Mouse (Mus musculus): ENCODE measurements at regions not wholly inside any gene's neighbourhood (a gene's known extent, or its start where the extent isn't known, plus 50 kb on each side); places are given as distances from the start of the nearest gene placed in this dataset.

- TF ChIP-seq CTCF (IDR thresholded peaks at IDR 0.05; ENCODE audit: borderline replicate concordance, insufficient read depth, low read depth, low read length) (no peak), POLR2A (IDR thresholded peaks at IDR 0.05; ENCODE audit: borderline replicate concordance, insufficient read depth, low read length) (no peak)
- WGBS, result 83% methylated on average over 2 of the region's 2 CpGs
- no peak overlapping the region for H3K4me3 ChIP-seq (replicated peaks; ENCODE audit: insufficient read depth, low read depth, low read length)
- H3K27ac ChIP-seq (ENCODE audit: insufficient read depth, low read length), result no peak overlapping the region
- DNase-seq, result no peak
- H3K4me1 ChIP-seq (ENCODE audit: control insufficient read depth, insufficient read depth, low read length), result no peaks in the 10 kb centered on the region
- H3K27me3 ChIP-seq (ENCODE audit: control insufficient read depth, insufficient read depth, low read length), result no peaks in the 10 kb centered on the region
Observed at GRCm38 (mm10) chr6:81173018-81173417, 750.5 kb upstream of the Gcfc2 start.

GRCm38 (mm10) chr6:81190218-81190617 is 733.3 kb upstream of the Gcfc2 start:
- 36% methylated on average over 5 of the region's 5 CpGs for WGBS

GRCm38 (mm10) chr6:81210521-81210920 is 712.9 kb upstream of the Gcfc2 start:
- Histone ChIP-seq H3K4me3 (replicated peaks; ENCODE audit: insufficient read depth, low read depth, low read length) (no peak overlapping the region), H3K4me1 (ENCODE audit: control insufficient read depth, insufficient read depth, low read length) (no peaks in the 10 kb centered on the region), H3K27me3 (ENCODE audit: control insufficient read depth, insufficient read depth, low read length) (no peaks in the 10 kb centered on the region), H3K27ac (ENCODE audit: insufficient read depth, low read length) (no peak overlapping the region)
- no peak for DNase-seq
- WGBS, result 29% methylated on average over 1 of the region's 1 CpGs
- TF ChIP-seq CTCF (IDR thresholded peaks at IDR 0.05; ENCODE audit: borderline replicate concordance, insufficient read depth, low read depth, low read length) (no peak), POLR2A (IDR thresholded peaks at IDR 0.05; ENCODE audit: borderline replicate concordance, insufficient read depth, low read length) (no peak)

More at GRCm38 (mm10) chr6:81190218-81190617, 733.3 kb upstream of the Gcfc2 start:
- Histone ChIP-seq H3K27me3 (ENCODE audit: control insufficient read depth, insufficient read depth, low read length) (no peaks in the 10 kb centered on the region), H3K27ac (ENCODE audit: insufficient read depth, low read length) (no peak overlapping the region), H3K4me1 (ENCODE audit: control insufficient read depth, insufficient read depth, low read length) (no peaks in the 10 kb centered on the region), H3K4me3 (replicated peaks; ENCODE audit: insufficient read depth, low read depth, low read length) (no peak overlapping the region)
- no peak for DNase-seq
- no peak for TF ChIP-seq CTCF (IDR thresholded peaks at IDR 0.05; ENCODE audit: borderline replicate concordance, insufficient read depth, low read depth, low read length)
- TF ChIP-seq POLR2A (IDR thresholded peaks at IDR 0.05; ENCODE audit: borderline replicate concordance, insufficient read depth, low read length), result no peak

GRCm38 (mm10) chr6:81230747-81231146 is 692.7 kb upstream of the Gcfc2 start:
- Histone ChIP-seq H3K4me3 (replicated peaks; ENCODE audit: insufficient read depth, low read depth, low read length) (no peak overlapping the region), H3K4me1 (ENCODE audit: control insufficient read depth, insufficient read depth, low read length) (no peaks in the 10 kb centered on the region), H3K27me3 (ENCODE audit: control insufficient read depth, insufficient read depth, low read length) (no peaks in the 10 kb centered on the region), H3K27ac (ENCODE audit: insufficient read depth, low read length) (no peak overlapping the region)
- 18% methylated on average over 3 of the region's 3 CpGs for WGBS
- no peak for TF ChIP-seq POLR2A (IDR thresholded peaks at IDR 0.05; ENCODE audit: borderline replicate concordance, insufficient read depth, low read length)
- TF ChIP-seq CTCF (IDR thresholded peaks at IDR 0.05; ENCODE audit: borderline replicate concordance, insufficient read depth, low read depth, low read length), result no peak
- DNase-seq, result peak in 1 of 2 experiments; percentile 14

- 61% methylated on average over 1 of the region's 1 CpGs for WGBS
- Histone ChIP-seq H3K4me1 (ENCODE audit: control insufficient read depth, insufficient read depth, low read length) (no peaks in the 10 kb centered on the region), H3K4me3 (replicated peaks; ENCODE audit: insufficient read depth, low read depth, low read length) (no peak overlapping the region), H3K27ac (ENCODE audit: insufficient read depth, low read length) (no peak overlapping the region), H3K27me3 (ENCODE audit: control insufficient read depth, insufficient read depth, low read length) (no peaks in the 10 kb centered on the region; the same call in 1 of the 2 replicates)
- no peak for TF ChIP-seq CTCF (IDR thresholded peaks at IDR 0.05; ENCODE audit: borderline replicate concordance, insufficient read depth, low read depth, low read length)
- no peak for TF ChIP-seq POLR2A (IDR thresholded peaks at IDR 0.05; ENCODE audit: borderline replicate concordance, insufficient read depth, low read length)
- DNase-seq, result peak; percentile 10
Observed at GRCm38 (mm10) chr6:81259878-81260277, 663.6 kb upstream of the Gcfc2 start.
